ENCODE assay signal across 8 mouse cellular contexts in the genomic region with DNA sequence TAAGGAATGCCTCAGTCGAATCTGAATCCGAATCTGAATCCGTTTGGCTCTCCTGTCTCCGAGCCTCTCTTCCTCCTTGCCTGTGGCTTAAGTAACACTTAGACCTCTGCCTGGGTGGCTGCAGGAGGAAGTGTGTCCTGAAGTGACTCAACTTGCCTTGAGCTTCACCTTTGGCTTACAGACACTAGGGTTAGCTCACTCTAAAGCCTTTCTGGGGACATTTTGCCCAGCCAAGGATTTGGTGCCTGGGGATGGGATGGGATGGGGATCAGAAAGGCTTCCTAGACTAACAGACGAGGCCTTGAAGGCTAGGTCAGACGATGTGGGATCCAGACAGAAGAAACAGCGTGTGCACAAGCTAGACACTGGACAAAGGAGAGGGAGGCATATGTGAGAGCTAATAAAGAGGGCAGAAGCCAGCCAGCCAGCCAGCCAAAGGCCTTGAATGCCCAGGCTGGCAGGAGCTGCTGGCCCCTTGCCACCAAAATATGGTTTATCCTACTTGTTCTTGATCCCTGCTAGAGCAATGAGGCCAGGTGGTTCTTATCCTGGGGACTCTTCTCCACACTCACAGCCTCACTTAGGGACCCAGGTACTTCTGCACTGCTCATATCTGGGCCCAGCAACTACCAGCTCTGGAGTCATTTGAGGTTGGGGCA. TPM values are rescaled to one million over a fixed set of nuclear protein-coding genes. Genes with fewer than 3 reads are reported as not detected.
DNase-seq lines count a peak whose midpoint lies in the region; ATAC-seq and TF ChIP-seq lines count a peak whose summit lies in the region.

No protein-coding gene starts in this region.

- no peaks in the 10 kb centered on the region for H3K9me3 ChIP-seq in forebrain, embryonic 13.5 days (replicated peaks)
- no peaks in the 10 kb centered on the region for H3K9me3 ChIP-seq in forebrain, embryonic 16.5 days (ENCODE audit: control insufficient read depth, low read length)
- H3K9me3 ChIP-seq in midbrain, embryonic 10.5 days (replicated peaks), result no peaks in the 10 kb centered on the region
- H3K9me3 ChIP-seq in midbrain, embryonic 11.5 days (ENCODE audit: control insufficient read depth, low read length), result no peaks in the 10 kb centered on the region
- no peaks in the 10 kb centered on the region for H3K9me3 ChIP-seq in embryonic facial prominence, embryonic 13.5 days

- peaks cover 43% of the 10 kb centered on the region for H3K36me3 ChIP-seq in forebrain, embryonic 13.5 days (ENCODE audit: poor library complexity, severe bottlenecking)
- H3K36me3 ChIP-seq in forebrain, embryonic 16.5 days (ENCODE audit: control insufficient read depth, insufficient read depth), result peaks cover 24% of the 10 kb centered on the region
- H3K36me3 ChIP-seq in midbrain, embryonic 10.5 days, result peaks cover 33% of the 10 kb centered on the region
- H3K36me3 ChIP-seq in midbrain, embryonic 11.5 days (ENCODE audit: control insufficient read depth, insufficient read depth, low read length), result peaks cover 10% of the 10 kb centered on the region
- peaks cover 36% of the 10 kb centered on the region for H3K36me3 ChIP-seq in embryonic facial prominence, embryonic 13.5 days
- peaks cover 34% of the 10 kb centered on the region for H3K36me3 ChIP-seq in small intestine, adult 2 months (ENCODE audit: control insufficient read depth, insufficient read depth, low read length)

- no peak overlapping the region for H3K4me3 ChIP-seq in forebrain, embryonic 13.5 days
- no peak overlapping the region for H3K4me3 ChIP-seq in forebrain, embryonic 16.5 days (replicated peaks; ENCODE audit: low read length)
- H3K4me3 ChIP-seq in midbrain, embryonic 10.5 days, result 0 out of 2 replicates have a peak overlapping the region, but pooled peaks have one; percentile 1
- H3K4me3 ChIP-seq in midbrain, embryonic 11.5 days (ENCODE audit: low read depth, low read length), result no peak overlapping the region
- no peak overlapping the region for H3K4me3 ChIP-seq in embryonic facial prominence, embryonic 13.5 days
- H3K4me3 ChIP-seq in small intestine, adult 2 months (ENCODE audit: low read depth, low read length), result no peak overlapping the region

- DNase-seq in midbrain, embryonic 10.5 days (ENCODE audit: low spot score), result no peak
- no peak for DNase-seq in midbrain, embryonic 11.5 days (ENCODE audit: low spot score, missing footprints)
- no peak for DNase-seq in frontal cortex, postnatal 10 days (ENCODE audit: low spot score in 2 of 2)
- DNase-seq in urinary bladder, adult 18-20 months (ENCODE audit: low spot score in 2 of 2), result no peak

- WGBS in forebrain, embryonic 13.5 days, result 44% methylated on average over 7 of the region's 7 CpGs
- WGBS in forebrain, embryonic 16.5 days, result 34% methylated on average over 7 of the region's 7 CpGs
- WGBS in midbrain, embryonic 10.5 days, result 45% methylated on average over 7 of the region's 7 CpGs
- WGBS in midbrain, embryonic 11.5 days, result 59% methylated on average over 7 of the region's 7 CpGs
- 42% methylated on average over 7 of the region's 7 CpGs for WGBS in embryonic facial prominence, embryonic 13.5 days
- WGBS in small intestine, adult 2 months, result 26% methylated on average over 7 of the region's 7 CpGs

- ATAC-seq in forebrain, embryonic 13.5 days, result no peak
- ATAC-seq in forebrain, embryonic 16.5 days, result no peak
- no peak for ATAC-seq in midbrain, embryonic 11.5 days (ENCODE audit: low FRiP score)
- ATAC-seq in embryonic facial prominence, embryonic 13.5 days (ENCODE audit: insufficient number of reproducible peaks, insufficient read depth, low FRiP score, low TSS enrichment, low read depth), result no peak

- no peak for TF ChIP-seq CTCF in small intestine, adult 2 months (IDR thresholded peaks at IDR 0.05; ENCODE audit: extremely low read depth, insufficient read length, insufficient replicate concordance, low read depth, low read length)

- TF ChIP-seq POLR2A in small intestine, adult 2 months (IDR thresholded peaks at IDR 0.05; ENCODE audit: low read depth, low read length), result no peak

- H3K4me2 ChIP-seq in forebrain, embryonic 13.5 days, result no peak overlapping the region
- H3K4me2 ChIP-seq in forebrain, embryonic 16.5 days (ENCODE audit: low read length), result no peak overlapping the region
- H3K4me2 ChIP-seq in midbrain, embryonic 11.5 days, result no peak overlapping the region
- H3K4me2 ChIP-seq in embryonic facial prominence, embryonic 13.5 days, result no peak overlapping the region

- H3K4me1 ChIP-seq in forebrain, embryonic 13.5 days, result peaks cover 46% of the 10 kb centered on the region
- peaks cover 33% of the 10 kb centered on the region for H3K4me1 ChIP-seq in forebrain, embryonic 16.5 days (replicated peaks; ENCODE audit: control insufficient read depth, insufficient read depth, low read length)
- H3K4me1 ChIP-seq in midbrain, embryonic 10.5 days, result peaks cover 65% of the 10 kb centered on the region
- peaks cover 21% of the 10 kb centered on the region for H3K4me1 ChIP-seq in midbrain, embryonic 11.5 days (ENCODE audit: control insufficient read depth, insufficient read depth, low read length)
- peaks cover 45% of the 10 kb centered on the region for H3K4me1 ChIP-seq in embryonic facial prominence, embryonic 13.5 days
- peaks cover 46% of the 10 kb centered on the region for H3K4me1 ChIP-seq in small intestine, adult 2 months (ENCODE audit: control insufficient read depth, insufficient read depth, insufficient read length, low read length)

- H3K27ac ChIP-seq in forebrain, embryonic 13.5 days, result no peak overlapping the region
- H3K27ac ChIP-seq in forebrain, embryonic 16.5 days (ENCODE audit: low read length), result no peak overlapping the region
- H3K27ac ChIP-seq in midbrain, embryonic 10.5 days (replicated peaks), result 0 out of 2 replicates have a peak overlapping the region, but pooled peaks have one; percentile 46
- H3K27ac ChIP-seq in midbrain, embryonic 11.5 days (ENCODE audit: low read depth, low read length), result no peak overlapping the region
- no peak overlapping the region for H3K27ac ChIP-seq in embryonic facial prominence, embryonic 13.5 days
- H3K27ac ChIP-seq in small intestine, adult 2 months (ENCODE audit: insufficient read depth, low read depth, low read length), result peak overlapping the region; percentile 34

- peak overlapping the region; percentile 1; the same call in 1 of the 2 replicates for H3K9ac ChIP-seq in forebrain, embryonic 13.5 days
- H3K9ac ChIP-seq in forebrain, embryonic 16.5 days (replicated peaks; ENCODE audit: low read depth, low read length), result no peak overlapping the region
- H3K9ac ChIP-seq in midbrain, embryonic 11.5 days (ENCODE audit: low read length), result no peak overlapping the region
- 0 out of 2 replicates have a peak overlapping the region, but pooled peaks have one; percentile 22 for H3K9ac ChIP-seq in embryonic facial prominence, embryonic 13.5 days

- peaks cover 9% of the 10 kb centered on the region; the same call in 1 of the 2 replicates for H3K27me3 ChIP-seq in forebrain, embryonic 13.5 days
- no peaks in the 10 kb centered on the region for H3K27me3 ChIP-seq in forebrain, embryonic 16.5 days (replicated peaks; ENCODE audit: control insufficient read depth, insufficient read depth, low read length)
- H3K27me3 ChIP-seq in midbrain, embryonic 10.5 days (ENCODE audit: low read depth, poor library complexity, severe bottlenecking), result peaks cover 55% of the 10 kb centered on the region
- H3K27me3 ChIP-seq in midbrain, embryonic 11.5 days (ENCODE audit: control insufficient read depth, insufficient read depth, low read length), result peaks cover 9% of the 10 kb centered on the region; the same call in 1 of the 2 replicates
- H3K27me3 ChIP-seq in embryonic facial prominence, embryonic 13.5 days, result peaks cover 15% of the 10 kb centered on the region
- no peaks in the 10 kb centered on the region for H3K27me3 ChIP-seq in small intestine, adult 2 months (ENCODE audit: control insufficient read depth, insufficient read depth, low read length)

RNA-seq across cellular contexts. Expression of gene Ltc4s, which starts 9.0 kb away (rescaled TPM):
- polyA plus RNA-seq in forebrain, embryonic 13.5 days (2015; fragmentation: Nextera tagmentation; extraction: Ambion mirVana), result 1.1 and 1.2 TPM in 2 replicates
- polyA plus RNA-seq in forebrain, embryonic 16.5 days (2015; fragmentation: Nextera tagmentation; extraction: Ambion mirVana), result 1.6 TPM in 2 replicates
- polyA plus RNA-seq in midbrain, embryonic 10.5 days (2016; fragmentation: Nextera tagmentation; extraction: Ambion mirVana), result 0.75 and 1.2 TPM in 2 replicates
- polyA plus RNA-seq in midbrain, embryonic 11.5 days (2014; fragmentation: Nextera tagmentation; extraction: Ambion mirVana), result 0.59 and 0.92 TPM in 2 replicates
- polyA plus RNA-seq in embryonic facial prominence, embryonic 13.5 days (2015; fragmentation: Nextera tagmentation; extraction: Ambion mirVana), result 1.7 and 1.8 TPM in 2 replicates
- 44.3 and 51.3 TPM in 2 replicates for polyA plus RNA-seq in small intestine, adult 2 months (2012; rRNA removed)

RNA-seq across cellular contexts. Expression of gene Mgat4b, which starts 18.7 kb away (rescaled TPM):
- polyA plus RNA-seq in forebrain, embryonic 13.5 days (2015; fragmentation: Nextera tagmentation; extraction: Ambion mirVana), result 10.1 and 12.9 TPM in 2 replicates
- polyA plus RNA-seq in forebrain, embryonic 16.5 days (2015; fragmentation: Nextera tagmentation; extraction: Ambion mirVana), result 30.6 and 33.5 TPM in 2 replicates
- 12.1 and 18.1 TPM in 2 replicates for polyA plus RNA-seq in midbrain, embryonic 10.5 days (2016; fragmentation: Nextera tagmentation; extraction: Ambion mirVana)
- 13.4 and 18.7 TPM in 2 replicates for polyA plus RNA-seq in midbrain, embryonic 11.5 days (2014; fragmentation: Nextera tagmentation; extraction: Ambion mirVana)
- polyA plus RNA-seq in embryonic facial prominence, embryonic 13.5 days (2015; fragmentation: Nextera tagmentation; extraction: Ambion mirVana), result 15.8 and 21.5 TPM in 2 replicates
- polyA plus RNA-seq in small intestine, adult 2 months (2012; rRNA removed), result 116 and 171 TPM in 2 replicates

RNA-seq across cellular contexts. Expression of gene Sqstm1, which starts 18.8 kb away (rescaled TPM):
- 194 and 210 TPM in 2 replicates for polyA plus RNA-seq in forebrain, embryonic 13.5 days (2015; fragmentation: Nextera tagmentation; extraction: Ambion mirVana)
- polyA plus RNA-seq in forebrain, embryonic 16.5 days (2015; fragmentation: Nextera tagmentation; extraction: Ambion mirVana), result 305 and 322 TPM in 2 replicates
- polyA plus RNA-seq in midbrain, embryonic 10.5 days (2016; fragmentation: Nextera tagmentation; extraction: Ambion mirVana), result 136 and 165 TPM in 2 replicates
- polyA plus RNA-seq in midbrain, embryonic 11.5 days (2014; fragmentation: Nextera tagmentation; extraction: Ambion mirVana), result 144 and 156 TPM in 2 replicates
- polyA plus RNA-seq in embryonic facial prominence, embryonic 13.5 days (2015; fragmentation: Nextera tagmentation; extraction: Ambion mirVana), result 193 and 206 TPM in 2 replicates
- polyA plus RNA-seq in small intestine, adult 2 months (2012; rRNA removed), result 89.1 and 171 TPM in 2 replicates

RNA-seq across cellular contexts. Expression of gene Mrnip, which starts 55.1 kb away (rescaled TPM):
- 24.0 and 26.9 TPM in 2 replicates for polyA plus RNA-seq in forebrain, embryonic 13.5 days (2015; fragmentation: Nextera tagmentation; extraction: Ambion mirVana)
- polyA plus RNA-seq in forebrain, embryonic 16.5 days (2015; fragmentation: Nextera tagmentation; extraction: Ambion mirVana), result 28.4 and 33.7 TPM in 2 replicates
- 23.4 and 23.8 TPM in 2 replicates for polyA plus RNA-seq in midbrain, embryonic 10.5 days (2016; fragmentation: Nextera tagmentation; extraction: Ambion mirVana)
- 20.0 and 22.8 TPM in 2 replicates for polyA plus RNA-seq in midbrain, embryonic 11.5 days (2014; fragmentation: Nextera tagmentation; extraction: Ambion mirVana)
- polyA plus RNA-seq in embryonic facial prominence, embryonic 13.5 days (2015; fragmentation: Nextera tagmentation; extraction: Ambion mirVana), result 18.0 and 22.9 TPM in 2 replicates
- polyA plus RNA-seq in small intestine, adult 2 months (2012; rRNA removed), result 0.95 and 3.8 TPM in 2 replicates

Comparison
In these comparisons a context has a peak if more than half of its experiments do, and no peak if none do; other contexts are left out.
1. H3K27ac ChIP-seq: peak in midbrain, embryonic 10.5 days (single experiment) and small intestine, adult 2 months (single experiment); none in forebrain, embryonic 13.5 days (single experiment), forebrain, embryonic 16.5 days (single experiment), midbrain, embryonic 11.5 days (single experiment) and embryonic facial prominence, embryonic 13.5 days (single experiment).
2. H3K9ac ChIP-seq: peak in forebrain, embryonic 13.5 days (single experiment) and embryonic facial prominence, embryonic 13.5 days (single experiment); none in forebrain, embryonic 16.5 days (single experiment) and midbrain, embryonic 11.5 days (single experiment).
3. RNA of gene Ltc4s, which starts 9.0 kb away (polyA plus RNA-seq): 44.3 to 51.3 TPM in small intestine, adult 2 months; 1.7 to 1.8 TPM in embryonic facial prominence, embryonic 13.5 days, 1.6 TPM in forebrain, embryonic 16.5 days, 1.1 to 1.2 TPM in forebrain, embryonic 13.5 days, 0.59 to 0.92 TPM in midbrain, embryonic 11.5 days and 0.75 to 1.2 TPM in midbrain, embryonic 10.5 days; every median in the first group is over 10 times any median in the second.